Mouse (Mus musculus): ENCODE measurements around the gene Pgc. TPM values are rescaled to one million over a fixed set of nuclear protein-coding genes. Genes with fewer than 3 reads are reported as not detected.

Gene Pgc
- polyA plus RNA-seq, 1 experiment from 2014 or later: not detected

GRCm38 (mm10) chr17:47691650-47692049 is 35.0 kb upstream of the Pgc start:
- no peak overlapping the region for H3K4me2 ChIP-seq
- DNase-seq (ENCODE audit: low spot score, missing footprints): no peak
- no peaks in the 10 kb centered on the region for H3K27me3 ChIP-seq (ENCODE audit: control insufficient read depth, insufficient read depth, low read length)
- no peak overlapping the region for H3K9ac ChIP-seq (ENCODE audit: low read length)
- no peak overlapping the region for H3K4me3 ChIP-seq (ENCODE audit: low read depth, low read length)
- H3K27ac ChIP-seq (ENCODE audit: low read depth, low read length): no peak overlapping the region
- no peaks in the 10 kb centered on the region for H3K36me3 ChIP-seq (ENCODE audit: control insufficient read depth, insufficient read depth, low read length)
- ATAC-seq (ENCODE audit: low FRiP score): no peak
- WGBS: 86% methylated on average over 3 of the region's 3 CpGs
- H3K9me3 ChIP-seq (ENCODE audit: control insufficient read depth, low read length): no peaks in the 10 kb centered on the region
- H3K4me1 ChIP-seq (ENCODE audit: control insufficient read depth, insufficient read depth, low read length): peaks cover 26% of the 10 kb centered on the region

GRCm38 (mm10) chr17:47693671-47694441 is 32.8 kb upstream of the Pgc start:
- peak overlapping the region; percentile 58; the same call in 1 of the 2 replicates for H3K9ac ChIP-seq (ENCODE audit: low read length)
- ATAC-seq (ENCODE audit: low FRiP score): no peak; the same call in 1 of the 2 replicates
- H3K9me3 ChIP-seq (ENCODE audit: control insufficient read depth, low read length): no peaks in the 10 kb centered on the region
- no peaks in the 10 kb centered on the region for H3K36me3 ChIP-seq (ENCODE audit: control insufficient read depth, insufficient read depth, low read length)
- H3K4me3 ChIP-seq (ENCODE audit: low read depth, low read length): peak overlapping the region; percentile 80
- DNase-seq (ENCODE audit: low spot score, missing footprints): no peak
- peak overlapping the region; percentile 25; the same call in 1 of the 2 replicates for H3K27ac ChIP-seq (ENCODE audit: low read depth, low read length)
- H3K4me1 ChIP-seq (ENCODE audit: control insufficient read depth, insufficient read depth, low read length): peaks cover 18% of the 10 kb centered on the region
- H3K27me3 ChIP-seq (ENCODE audit: control insufficient read depth, insufficient read depth, low read length): no peaks in the 10 kb centered on the region
- H3K4me2 ChIP-seq: peak overlapping the region; percentile 56
- WGBS: 37% methylated on average over 13 of the region's 13 CpGs

- peak within 1 kb of the TSS; percentile 56 for H3K4me2 ChIP-seq
- H3K27me3 ChIP-seq (ENCODE audit: control insufficient read depth, insufficient read depth, low read length): no peaks in the 10 kb centered on the region
- DNase-seq (ENCODE audit: low spot score, missing footprints): no peak
- WGBS: 0% methylated on average over 3 of the region's 3 CpGs
- H3K4me3 ChIP-seq (ENCODE audit: low read depth, low read length): peak within 1 kb of the TSS; percentile 80
- no peaks in the 10 kb centered on the region for H3K9me3 ChIP-seq (ENCODE audit: control insufficient read depth, low read length)
- peak within 1 kb of the TSS; percentile 68 for H3K27ac ChIP-seq (ENCODE audit: low read depth, low read length)
- H3K36me3 ChIP-seq (ENCODE audit: control insufficient read depth, insufficient read depth, low read length): no peaks in the 10 kb centered on the region
- peaks cover 17% of the 10 kb centered on the region for H3K4me1 ChIP-seq (ENCODE audit: control insufficient read depth, insufficient read depth, low read length)
- ATAC-seq (ENCODE audit: low FRiP score): no peak
- H3K9ac ChIP-seq (ENCODE audit: low read length): peak within 1 kb of the TSS; percentile 92
Measured at GRCm38 (mm10) chr17:47694442-47694502, 32.4 kb upstream of the Pgc start, which contains the start of gene Gm21981. Gene Gm21981, minus strand, starts transcription at chr17:47694455.

GRCm38 (mm10) chr17:47694503-47695336 is 31.9 kb upstream of the Pgc start, which contains the start of gene Prickle4:
Gene Prickle4, minus strand, starts transcription at chr17:47694736.
- Histone ChIP-seq H3K27me3 (ENCODE audit: control insufficient read depth, insufficient read depth, low read length) (no peaks in the 10 kb centered on the region), H3K9me3 (ENCODE audit: control insufficient read depth, low read length) (no peaks in the 10 kb centered on the region), H3K36me3 (ENCODE audit: control insufficient read depth, insufficient read depth, low read length) (no peaks in the 10 kb centered on the region; the same call in 1 of the 2 replicates), H3K4me2 (peak within 1 kb of the TSS; percentile 56), H3K27ac (ENCODE audit: low read depth, low read length) (peak within 1 kb of the TSS; percentile 68), H3K4me3 (ENCODE audit: low read depth, low read length) (peak within 1 kb of the TSS; percentile 80), H3K9ac (ENCODE audit: low read length) (peak within 1 kb of the TSS; percentile 92), H3K4me1 (ENCODE audit: control insufficient read depth, insufficient read depth, low read length) (peaks cover 13% of the 10 kb centered on the region)
- ATAC-seq (ENCODE audit: low FRiP score): peak; percentile 97
- peak; percentile 100 for DNase-seq (ENCODE audit: low spot score, missing footprints)
- under 1% methylated on average over 81 of the region's 82 CpGs for WGBS

GRCm38 (mm10) chr17:47695337-47695710 is 31.3 kb upstream of the Pgc start:
- Histone ChIP-seq H3K36me3 (ENCODE audit: control insufficient read depth, insufficient read depth, low read length) (no peaks in the 10 kb centered on the region; the same call in 1 of the 2 replicates), H3K9ac (ENCODE audit: low read length) (peak overlapping the region; percentile 92), H3K27me3 (ENCODE audit: control insufficient read depth, insufficient read depth, low read length) (no peaks in the 10 kb centered on the region), H3K4me3 (ENCODE audit: low read depth, low read length) (peak overlapping the region; percentile 80), H3K27ac (ENCODE audit: low read depth, low read length) (peak overlapping the region; percentile 68), H3K4me2 (peak overlapping the region; percentile 56), H3K9me3 (ENCODE audit: control insufficient read depth, low read length) (no peaks in the 10 kb centered on the region), H3K4me1 (ENCODE audit: control insufficient read depth, insufficient read depth, low read length) (peaks cover 11% of the 10 kb centered on the region)
- ATAC-seq (ENCODE audit: low FRiP score) (peak; percentile 17; the same call in 1 of the 2 replicates), DNase-seq (ENCODE audit: low spot score, missing footprints) (no peak)
- under 1% methylated on average over 23 of the region's 23 CpGs for WGBS

- H3K4me3 ChIP-seq (ENCODE audit: low read depth, low read length): no peak overlapping the region
- H3K9ac ChIP-seq (ENCODE audit: low read length): no peak overlapping the region
- peaks cover 7% of the 10 kb centered on the region; the same call in 1 of the 2 replicates for H3K36me3 ChIP-seq (ENCODE audit: control insufficient read depth, insufficient read depth, low read length)
- peaks cover 4% of the 10 kb centered on the region; the same call in 1 of the 2 replicates for H3K27me3 ChIP-seq (ENCODE audit: control insufficient read depth, insufficient read depth, low read length)
- ATAC-seq (ENCODE audit: low FRiP score): no peak
- H3K4me2 ChIP-seq: no peak overlapping the region
- H3K4me1 ChIP-seq (ENCODE audit: control insufficient read depth, insufficient read depth, low read length): peaks cover 11% of the 10 kb centered on the region
- H3K9me3 ChIP-seq (ENCODE audit: control insufficient read depth, low read length): no peaks in the 10 kb centered on the region
- WGBS: 89% methylated on average over 10 of the region's 10 CpGs
- H3K27ac ChIP-seq (ENCODE audit: low read depth, low read length): no peak overlapping the region
- DNase-seq (ENCODE audit: low spot score, missing footprints): no peak
Measured at GRCm38 (mm10) chr17:47698156-47698555, 28.5 kb upstream of the Pgc start.

- H3K4me1 ChIP-seq (ENCODE audit: control insufficient read depth, insufficient read depth, low read length): peaks cover 7% of the 10 kb centered on the region
- peaks cover 8% of the 10 kb centered on the region; the same call in 1 of the 2 replicates for H3K27me3 ChIP-seq (ENCODE audit: control insufficient read depth, insufficient read depth, low read length)
- H3K9ac ChIP-seq (ENCODE audit: low read length): no peak overlapping the region
- WGBS: 88% methylated on average over 2 of the region's 2 CpGs
- no peak overlapping the region for H3K4me3 ChIP-seq (ENCODE audit: low read depth, low read length)
- peaks cover 7% of the 10 kb centered on the region; the same call in 1 of the 2 replicates for H3K36me3 ChIP-seq (ENCODE audit: control insufficient read depth, insufficient read depth, low read length)
- no peak overlapping the region for H3K4me2 ChIP-seq
- H3K27ac ChIP-seq (ENCODE audit: low read depth, low read length): no peak overlapping the region
- ATAC-seq (ENCODE audit: low FRiP score) (no peak), DNase-seq (ENCODE audit: low spot score, missing footprints) (no peak)
- no peaks in the 10 kb centered on the region for H3K9me3 ChIP-seq (ENCODE audit: control insufficient read depth, low read length)
Measured at GRCm38 (mm10) chr17:47699055-47699454, 27.6 kb upstream of the Pgc start.

- Histone ChIP-seq H3K4me1 (ENCODE audit: control insufficient read depth, insufficient read depth, low read length) (no peaks in the 10 kb centered on the region), H3K4me2 (no peak overlapping the region), H3K9me3 (ENCODE audit: control insufficient read depth, low read length) (no peaks in the 10 kb centered on the region), H3K36me3 (ENCODE audit: control insufficient read depth, insufficient read depth, low read length) (peaks cover 7% of the 10 kb centered on the region; the same call in 1 of the 2 replicates), H3K27me3 (ENCODE audit: control insufficient read depth, insufficient read depth, low read length) (peaks cover 8% of the 10 kb centered on the region; the same call in 1 of the 2 replicates), H3K4me3 (ENCODE audit: low read depth, low read length) (no peak overlapping the region), H3K9ac (ENCODE audit: low read length) (no peak overlapping the region), H3K27ac (ENCODE audit: low read depth, low read length) (no peak overlapping the region)
- ATAC-seq (ENCODE audit: low FRiP score): no peak
- WGBS: 77% methylated on average over 9 of the region's 9 CpGs
- no peak for DNase-seq (ENCODE audit: low spot score, missing footprints)
Measured at GRCm38 (mm10) chr17:47701793-47702192, 24.8 kb upstream of the Pgc start.

All from midbrain, embryonic 11.5 days (tissue).